Mouse (Mus musculus) limb, embryonic 14.5 days (tissue): ENCODE data around the gene Pecam1. TPM values are rescaled to one million over a fixed set of nuclear protein-coding genes. Genes with fewer than 3 reads are reported as not detected.

Experiments
- ATAC-seq: fragments of 200-750 bp; cut with Nextera tagmentation; 2 replicates; pipeline ENCODE4 v1.8.0; 2017; ENCODE audit warnings: low read depth, moderate number of reproducible peaks, moderate TSS enrichment; ENCODE audit not compliant: low FRiP score
- DNase-seq: peaks from one replicate; pipeline ENCODE4 v3.0.0-alpha.2; 2015; ENCODE audit warnings: low spot score
- H3K27ac ChIP-seq: fragments of 300-500 bp; sonication (generic); replicated peaks from 2 replicates; pipeline ENCODE4 v1.5.1; 2014; ENCODE audit warnings: low read depth, mild to moderate bottlenecking, low read length, moderate library complexity, mixed read lengths
- H3K27me3 ChIP-seq: fragments of 300-500 bp; sonication (generic); 2 replicates; pipeline ENCODE4 v1.6.1; 2014; ENCODE audit warnings: low read length, mixed read lengths; ENCODE audit not compliant: control insufficient read depth, insufficient read depth
- H3K36me3 ChIP-seq: fragments of 300-500 bp; sonication (generic); 2 replicates; pipeline ENCODE4 v1.6.1; 2014; ENCODE audit warnings: mild to moderate bottlenecking, low read length, moderate library complexity, mixed read lengths; ENCODE audit not compliant: control insufficient read depth, insufficient read depth
- H3K4me1 ChIP-seq: fragments of 300-500 bp; sonication (generic); 2 replicates; pipeline ENCODE4 v1.6.1; 2014; ENCODE audit warnings: antibody characterized with exemption, low read length, mixed read lengths; ENCODE audit not compliant: control insufficient read depth, insufficient read depth
- H3K4me2 ChIP-seq: fragments of 300-500 bp; sonication (generic); replicated peaks from 2 replicates; pipeline ENCODE4 v1.6.1; 2014; ENCODE audit warnings: low read depth, mild to moderate bottlenecking, low read length, moderate library complexity; ENCODE audit not compliant: severe bottlenecking
- H3K4me3 ChIP-seq: fragments of 300-500 bp; sonication (generic); replicated peaks from 2 replicates; pipeline ENCODE4 v1.5.1; 2014; ENCODE audit warnings: low read length
- H3K9ac ChIP-seq: fragments of 300-500 bp; sonication (generic); 2 replicates; pipeline ENCODE4 v1.6.1; 2014; ENCODE audit warnings: mild to moderate bottlenecking, low read depth, low read length, moderate library complexity; ENCODE audit not compliant: severe bottlenecking
- H3K9me3 ChIP-seq: fragments of 300-500 bp; sonication (generic); 2 replicates; pipeline ENCODE4 v1.6.1; 2016; ENCODE audit warnings: low read length; ENCODE audit not compliant: control insufficient read depth
- POLR2A ChIP-seq: fragments of 200-500 bp; IDR thresholded peaks from 2 replicates; pipeline ENCODE4 v1.8.0; 2012; ENCODE audit warnings: inconsistent platforms, mild to moderate bottlenecking, moderate library complexity, borderline replicate concordance; ENCODE audit not compliant: insufficient read depth, insufficient read length; ENCODE audit errors: extremely low read depth
- WGBS: fragments of 180-500 bp; shearing (Covaris S2); extraction: QIAGEN DNeasy Blood & Tissue Kit; methylation state at CpG from one replicate; pipeline ENCODE4 v1.1.7; 2014; 5-methylcytosine and 5-hydroxymethylcytosine counted together
- polyA plus RNA-seq, 2 experiments: library from polyadenylated mRNA; depleted of rRNA in 1 of 2; stranded (reverse) in 1 of 2; unstranded in 1 of 2; fragments of >200 nt; fragmentation: Nextera tagmentation in 1 of 2; extraction: Ambion mirVana in 1 of 2; gene quantifications; 2 replicates each; pipeline versions ENCODE4 v1.2.1 to v1.2.3; 2012 to 2014

Gene Pecam1
- polyA plus RNA-seq, 2 experiments = 39.0 to 44.2 TPM

DNA sequence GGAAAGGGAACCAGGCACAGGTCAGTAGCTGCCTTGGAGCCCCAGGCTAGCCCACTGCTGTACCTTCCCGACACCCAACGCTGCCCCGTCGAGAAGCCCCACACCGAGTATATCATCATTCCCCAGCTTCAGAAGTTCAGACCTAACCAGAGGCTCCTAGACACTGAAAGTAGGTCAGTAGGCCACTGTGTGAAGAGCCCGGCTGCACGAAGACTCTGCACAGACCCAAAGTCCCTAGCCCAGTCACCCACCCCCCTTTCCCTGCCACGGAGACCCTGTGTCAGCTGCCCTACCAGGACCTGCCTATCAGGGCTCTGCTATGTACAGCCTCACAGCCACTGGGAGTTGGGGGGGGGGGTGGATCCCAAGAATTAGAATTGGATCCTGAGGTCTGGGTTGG, 78.6 kb downstream of the Pecam1 start:
- Histone ChIP-seq H3K4me2 (no peak overlapping the region), H3K27me3 (no peaks in the 10 kb centered on the region), H3K4me1 (peaks cover 14% of the 10 kb centered on the region), H3K4me3 (no peak overlapping the region), H3K27ac (no peak overlapping the region), H3K9ac (no peak overlapping the region), H3K36me3 (no peaks in the 10 kb centered on the region), H3K9me3 (no peaks in the 10 kb centered on the region)
- WGBS = 95% methylated on average over 8 of the region's 8 CpGs
- ATAC-seq (no peak), DNase-seq (no peak)
- TF ChIP-seq POLR2A = no peak

- H3K4me1 ChIP-seq = peaks cover 14% of the 10 kb centered on the region
- H3K9ac ChIP-seq = no peak overlapping the region
- H3K4me2 ChIP-seq = no peak overlapping the region
- H3K27ac ChIP-seq = no peak overlapping the region
- TF ChIP-seq POLR2A = no peak
- H3K4me3 ChIP-seq = no peak overlapping the region
- H3K9me3 ChIP-seq = no peaks in the 10 kb centered on the region
- DNase-seq (no peak), ATAC-seq (no peak)
- no peaks in the 10 kb centered on the region for H3K27me3 ChIP-seq
- WGBS = 49% methylated on average over 4 of the region's 4 CpGs
- H3K36me3 ChIP-seq = no peaks in the 10 kb centered on the region
Observed at GRCm38 (mm10) chr11:106670951-106671478, 79.4 kb downstream of the Pecam1 start.

DNA sequence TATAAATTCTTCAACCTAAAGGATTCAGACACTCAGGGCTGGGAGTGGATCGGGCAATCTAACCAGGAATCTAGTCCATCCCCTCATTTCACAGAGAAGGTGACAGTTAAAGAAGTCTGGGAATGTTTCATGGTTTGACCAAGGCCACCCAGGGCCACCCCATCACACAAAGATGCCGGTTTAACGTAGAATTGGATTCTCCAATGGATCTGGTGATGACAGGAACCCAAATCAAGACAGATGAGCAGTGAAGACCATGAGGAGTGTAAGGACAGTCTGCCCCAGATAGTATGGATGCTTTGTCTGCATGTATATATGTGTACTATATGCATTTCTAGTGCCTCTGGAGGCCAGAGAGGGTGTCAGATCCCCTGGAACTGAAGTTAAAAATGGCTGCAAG, 80.2 kb downstream of the Pecam1 start:
- 84% methylated on average over 3 of the region's 3 CpGs for WGBS
- Histone ChIP-seq H3K27me3 (no peaks in the 10 kb centered on the region), H3K4me1 (peaks cover 14% of the 10 kb centered on the region), H3K27ac (no peak overlapping the region), H3K9me3 (no peaks in the 10 kb centered on the region), H3K4me2 (no peak overlapping the region), H3K36me3 (no peaks in the 10 kb centered on the region), H3K4me3 (no peak overlapping the region), H3K9ac (no peak overlapping the region)
- DNase-seq (no peak), ATAC-seq (no peak)
- TF ChIP-seq POLR2A = no peak

DNA sequence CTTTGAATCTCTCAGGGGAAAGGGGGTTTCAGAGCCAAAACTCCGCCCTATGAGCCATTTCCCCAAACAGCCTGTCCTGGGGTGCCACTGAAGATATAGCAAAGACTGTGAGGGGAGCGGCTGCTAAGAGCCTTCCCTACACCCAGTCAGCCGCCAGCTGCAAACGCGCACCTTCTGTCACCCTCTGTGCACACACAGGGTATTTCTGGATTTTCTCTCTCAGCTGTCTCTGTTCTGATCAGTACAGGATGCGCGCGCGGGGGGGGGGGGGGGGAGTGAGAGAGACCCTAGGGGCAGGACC, 80.6 kb downstream of the Pecam1 start:
- H3K36me3 ChIP-seq = no peaks in the 10 kb centered on the region
- H3K27ac ChIP-seq = no peak overlapping the region
- no peaks in the 10 kb centered on the region for H3K27me3 ChIP-seq
- no peak for ATAC-seq
- TF ChIP-seq POLR2A = no peak
- no peaks in the 10 kb centered on the region for H3K9me3 ChIP-seq
- DNase-seq = no peak
- H3K4me1 ChIP-seq = peaks cover 11% of the 10 kb centered on the region
- no peak overlapping the region for H3K4me2 ChIP-seq
- H3K9ac ChIP-seq = no peak overlapping the region
- 28% methylated on average over 9 of the region's 9 CpGs for WGBS
- no peak overlapping the region for H3K4me3 ChIP-seq

GRCm38 (mm10) chr11:106669102-106669872, 81.1 kb downstream of the Pecam1 start:
- H3K27me3 ChIP-seq = no peaks in the 10 kb centered on the region
- no peak overlapping the region for H3K9ac ChIP-seq
- WGBS = 44% methylated on average over 8 of the region's 8 CpGs
- H3K4me3 ChIP-seq = no peak overlapping the region
- H3K4me2 ChIP-seq = no peak overlapping the region
- ATAC-seq (no peak), DNase-seq (no peak)
- no peaks in the 10 kb centered on the region for H3K9me3 ChIP-seq
- no peak overlapping the region for H3K27ac ChIP-seq
- peaks cover 6% of the 10 kb centered on the region; the same call in 1 of the 2 replicates for H3K4me1 ChIP-seq
- H3K36me3 ChIP-seq = no peaks in the 10 kb centered on the region
- TF ChIP-seq POLR2A = no peak
